Mouse (Mus musculus) CH12.LX (cell line): ENCODE measurements at regions not wholly inside any gene's neighbourhood (a gene's known extent, or its start where the extent isn't known, plus 50 kb on each side); places are given as distances from the start of the nearest gene placed in this dataset.

Source experiments
- DNase-seq: peaks from one replicate; pipeline ENCODE4 v3.0.0-alpha.2; 2013; ENCODE audit errors: extremely low read depth
- H3K27ac ChIP-seq: 2 replicates; pipeline ENCODE4 v1.5.1; 2012; ENCODE audit warnings: low read depth, mild to moderate bottlenecking, control low read depth, moderate library complexity; ENCODE audit not compliant: insufficient read depth
- H3K27me3 ChIP-seq: replicated peaks from 2 replicates; pipeline ENCODE3; 2012; ENCODE audit warnings: inconsistent platforms
- H3K36me3 ChIP-seq, 2 experiments: replicated peaks in 1 of 2; 2 replicates each; pipeline versions ENCODE3 to v1.6.1; 2012; ENCODE audit warnings: inconsistent platforms in 1 of 2, low read length in 1 of 2, mild to moderate bottlenecking in 1 of 2, mixed read lengths in 1 of 2, moderate library complexity in 1 of 2; ENCODE audit not compliant: control insufficient read depth in 1 of 2, insufficient read depth in 1 of 2
- H3K4me1 ChIP-seq, 2 experiments: 2 replicates each; pipeline ENCODE4 v1.6.1; 2012; ENCODE audit warnings: inconsistent platforms in 1 of 2, moderate library complexity in 1 of 2; ENCODE audit not compliant: insufficient read depth in 2 of 2, control insufficient read depth in 1 of 2
- H3K4me2 ChIP-seq: 2 replicates; pipeline ENCODE4 v1.6.1; 2012; ENCODE audit warnings: low read depth, mild to moderate bottlenecking, control low read depth; ENCODE audit not compliant: poor library complexity, insufficient read depth, severe bottlenecking
- H3K4me3 ChIP-seq, 3 experiments: fragments of 150-350 bp in 1 of 3; sonication (generic) in 1 of 3; replicated peaks in 1 of 3; 2 replicates each; pipeline versions ENCODE3 to v1.5.1; 2011 to 2012; ENCODE audit warnings: low read depth in 2 of 3, low read length in 2 of 3, mild to moderate bottlenecking in 2 of 3, moderate library complexity in 2 of 3, control low read depth in 1 of 3, improper control_type of control experiment in 1 of 3, inconsistent platforms in 1 of 3, mixed read lengths in 1 of 3; ENCODE audit not compliant: poor library complexity in 1 of 3
- H3K79me2 ChIP-seq: replicated peaks from 2 replicates; pipeline ENCODE4 v1.6.1; 2012; ENCODE audit warnings: mild to moderate bottlenecking, moderate library complexity; ENCODE audit not compliant: control insufficient read depth, poor library complexity, insufficient read depth, severe bottlenecking; ENCODE audit errors: extremely low read depth
- H3K9ac ChIP-seq: 2 replicates; pipeline ENCODE4 v1.6.1; 2012; ENCODE audit warnings: low read depth, mild to moderate bottlenecking, control low read depth, moderate library complexity; ENCODE audit not compliant: insufficient read depth
- H3K9me3 ChIP-seq: replicated peaks from 2 replicates; pipeline ENCODE3; 2012; ENCODE audit warnings: low read length, inconsistent platforms, mixed read lengths
- BHLHE40 ChIP-seq: IDR thresholded peaks from 2 replicates; pipeline ENCODE4 v1.6.1; 2011; ENCODE audit warnings: mild to moderate bottlenecking, low read depth, low read length, improper control_type of control experiment
- CHD1 ChIP-seq: IDR thresholded peaks from 2 replicates; pipeline ENCODE4 v1.6.1; 2012; ENCODE audit warnings: low read depth, low read length, improper control_type of control experiment, inconsistent platforms
- CTCF ChIP-seq, 2 experiments: IDR thresholded peaks in 1 of 2; conservative IDR thresholded peaks in 1 of 2; 2 replicates each; pipeline ENCODE4 v1.5.1; 2011 to 2012; ENCODE audit warnings: low read depth in 2 of 2, low read length in 2 of 2, improper control_type of control experiment in 1 of 2, inconsistent platforms in 1 of 2, mild to moderate bottlenecking in 1 of 2, moderate library complexity in 1 of 2
- ELF1 ChIP-seq: IDR thresholded peaks from 2 replicates; pipeline ENCODE4 v1.6.1; 2014; ENCODE audit warnings: low read depth, mild to moderate bottlenecking, inconsistent platforms, low read length, improper control_type of control experiment
- ETS1 ChIP-seq: conservative IDR thresholded peaks from 2 replicates; pipeline ENCODE4 v1.6.1; 2012; ENCODE audit warnings: low read depth, mild to moderate bottlenecking, inconsistent platforms, low read length, improper control_type of control experiment, moderate library complexity
- GABPA ChIP-seq: IDR thresholded peaks from 2 replicates; pipeline ENCODE4 v1.6.1; 2012; ENCODE audit warnings: low read depth, low read length, improper control_type of control experiment, inconsistent platforms; ENCODE audit not compliant: insufficient replicate concordance
- JUN ChIP-seq: IDR thresholded peaks from 2 replicates; pipeline ENCODE4 v1.6.1; 2011; ENCODE audit warnings: low read depth, mild to moderate bottlenecking, low read length, improper control_type of control experiment, moderate library complexity; ENCODE audit not compliant: insufficient read depth
- MAFK ChIP-seq: IDR thresholded peaks from 2 replicates; pipeline ENCODE4 v1.6.1; 2011; ENCODE audit warnings: low read length, improper control_type of control experiment; ENCODE audit not compliant: insufficient replicate concordance
- MAX ChIP-seq: IDR thresholded peaks from 2 replicates; pipeline ENCODE4 v1.6.1; 2011; ENCODE audit warnings: low read length, improper control_type of control experiment
- MEF2A ChIP-seq: IDR thresholded peaks from 2 replicates; pipeline ENCODE4 v1.6.1; 2014; ENCODE audit warnings: low read depth, mild to moderate bottlenecking, inconsistent platforms, low read length, improper control_type of control experiment, borderline replicate concordance
- MXI1 ChIP-seq: IDR thresholded peaks from 2 replicates; pipeline ENCODE4 v1.6.1; 2011; ENCODE audit warnings: mild to moderate bottlenecking, low read depth, low read length, improper control_type of control experiment
- PAX5 ChIP-seq: IDR thresholded peaks from 2 replicates; pipeline ENCODE4 v1.6.1; 2012; ENCODE audit warnings: low read length, inconsistent platforms, mixed read lengths
- RCOR1 ChIP-seq: conservative IDR thresholded peaks from 2 replicates; pipeline ENCODE4 v1.6.1; 2012; ENCODE audit warnings: low read depth, mild to moderate bottlenecking, inconsistent platforms, low read length, improper control_type of control experiment
- SMC3 ChIP-seq: IDR thresholded peaks from 2 replicates; pipeline ENCODE4 v1.6.1; 2011; ENCODE audit warnings: low read depth, low read length, improper control_type of control experiment
- TCF12 ChIP-seq: IDR thresholded peaks from 2 replicates; pipeline ENCODE4 v1.6.1; 2014; ENCODE audit warnings: low read depth, mild to moderate bottlenecking, inconsistent platforms, low read length, improper control_type of control experiment
- ZC3H11A ChIP-seq: IDR thresholded peaks from 2 replicates; pipeline ENCODE4 v1.6.1; 2012; ENCODE audit warnings: low read depth, mild to moderate bottlenecking, inconsistent platforms, low read length, improper control_type of control experiment
- ZNF384 ChIP-seq: IDR thresholded peaks from 2 replicates; pipeline ENCODE4 v1.6.1; 2012; ENCODE audit warnings: low read depth, low read length, improper control_type of control experiment, inconsistent platforms
- dilution Hi-C: fragments of 300-500 bp; cut with MboI; formaldehyde crosslinking; loops from 2 replicates; pipeline ENCODE4 v1.14.3; 2020; ENCODE audit warnings: low sequenced_read_pairs; ENCODE audit not compliant: extremely low pct_unique_long_range_greater_than_20kb, extremely low pct_ligation_motif_present
- in situ Hi-C: fragments of 300-500 bp; cut with MboI; formaldehyde crosslinking; loops from 3 replicates; pipeline ENCODE4 v1.14.3; 2019; ENCODE audit warnings: low sequenced_read_pairs, low pct_ligation_motif_present, low pct_unique_long_range_greater_than_20kb, mixed read lengths

GRCm38 (mm10) chr9:112523251-112523650 is 287.5 kb upstream of the Arpp21 start:
- no peaks in the 10 kb centered on the region for H3K36me3 ChIP-seq
- TF ChIP-seq SMC3 (no peak), PAX5 (no peak), ETS1 (no peak), MAX (no peak), JUN (no peak), MEF2A (no peak), MAFK (no peak), ZNF384 (no peak), RCOR1 (no peak), TCF12 (no peak), ELF1 (no peak), ZC3H11A (no peak), CTCF (conservative IDR thresholded peaks at IDR 0.05 in 1 of 2, IDR thresholded peaks at IDR 0.05 in 1 of 2; ENCODE audit: low read depth in 2 of 2, low read length in 2 of 2) (no peak), BHLHE40 (no peak), CHD1 (no peak), MXI1 (no peak)
- TF ChIP-seq, all 38 proteins: peak for 0
- Histone ChIP-seq H3K4me1 (no peaks in the 10 kb centered on the region), H3K4me2 (no peak overlapping the region), H3K27ac (no peak overlapping the region), H3K79me2 (no peaks in the 10 kb centered on the region), H3K4me3 (no peak overlapping the region), H3K9me3 (peaks cover 41% of the 10 kb centered on the region), H3K27me3 (no peaks in the 10 kb centered on the region), H3K9ac (no peak overlapping the region)
- in situ Hi-C loops: no loop called here
- dilution Hi-C loops: no loop called here
- no peak for DNase-seq

- Histone ChIP-seq H3K4me2 (no peak overlapping the region), H3K36me3 (no peaks in the 10 kb centered on the region), H3K4me1 (no peaks in the 10 kb centered on the region), H3K9me3 (peaks cover 28% of the 10 kb centered on the region), H3K79me2 (no peaks in the 10 kb centered on the region), H3K4me3 (no peak overlapping the region), H3K27ac (no peak overlapping the region), H3K27me3 (no peaks in the 10 kb centered on the region), H3K9ac (no peak overlapping the region)
- in situ Hi-C loops (no loop called here), dilution Hi-C loops (no loop called here)
- DNase-seq: no peak
- TF ChIP-seq GABPA: no peak
Observed at GRCm38 (mm10) chr9:112510716-112511115, 275.0 kb upstream of the Arpp21 start.
